Mouse (Mus musculus) midbrain, embryonic 16.5 days (tissue): Measurements from ENCODE around the gene Gm5134. TPM values are rescaled to one million over a fixed set of nuclear protein-coding genes. Genes with fewer than 3 reads are reported as not detected.

ENCODE experiments used
- ATAC-seq: fragments of 200-750 bp; cut with Nextera tagmentation; 2 replicates; pipeline ENCODE4 v1.8.0; 2017; ENCODE audit warnings: moderate TSS enrichment
- H3K27ac ChIP-seq: fragments of 300-500 bp; sonication (generic); 2 replicates; pipeline ENCODE4 v1.5.1; 2014; ENCODE audit warnings: mild to moderate bottlenecking, low read length, mixed read lengths
- H3K27me3 ChIP-seq: fragments of 300-500 bp; sonication (generic); 2 replicates; pipeline ENCODE4 v1.6.1; 2014; ENCODE audit warnings: low read depth, low read length, mixed read lengths; ENCODE audit not compliant: control insufficient read depth, insufficient read depth
- H3K36me3 ChIP-seq: fragments of 300-500 bp; sonication (generic); 2 replicates; pipeline ENCODE4 v1.6.1; 2014; ENCODE audit warnings: mild to moderate bottlenecking, low read length, moderate library complexity, mixed read lengths; ENCODE audit not compliant: control insufficient read depth, insufficient read depth
- H3K4me1 ChIP-seq: fragments of 300-500 bp; sonication (generic); 2 replicates; pipeline ENCODE4 v1.6.1; 2014; ENCODE audit warnings: mild to moderate bottlenecking, low read length, mixed read lengths; ENCODE audit not compliant: control insufficient read depth, insufficient read depth
- H3K4me2 ChIP-seq: fragments of 300-500 bp; sonication (generic); 2 replicates; pipeline ENCODE4 v1.6.1; 2014; ENCODE audit warnings: mild to moderate bottlenecking, low read length, mixed read lengths
- H3K4me3 ChIP-seq: fragments of 300-500 bp; sonication (generic); 2 replicates; pipeline ENCODE4 v1.5.1; 2014; ENCODE audit warnings: low read depth, mild to moderate bottlenecking, low read length, moderate library complexity, mixed read lengths
- H3K9ac ChIP-seq: fragments of 300-500 bp; sonication (generic); 2 replicates; pipeline ENCODE4 v1.6.1; 2014; ENCODE audit warnings: low read depth, low read length, mixed read lengths
- H3K9me3 ChIP-seq: fragments of 300-500 bp; sonication (generic); replicated peaks from 2 replicates; pipeline ENCODE4 v1.6.1; 2014; ENCODE audit warnings: mild to moderate bottlenecking, low read length, mixed read lengths; ENCODE audit not compliant: control insufficient read depth, poor library complexity, severe bottlenecking
- WGBS: fragments of 180-500 bp; shearing (Covaris S2); extraction: QIAGEN DNeasy Blood & Tissue Kit; methylation state at CpG from one replicate; pipeline ENCODE4 v1.1.7; 2014; 5-methylcytosine and 5-hydroxymethylcytosine counted together
- polyA plus RNA-seq: library from polyadenylated mRNA; unstranded; fragments of >200 nt; fragmentation: Nextera tagmentation; extraction: Ambion mirVana; gene quantifications from 2 replicates; pipeline ENCODE4 v1.2.1, GENCODE M21; 2015

Gene Gm5134
- polyA plus RNA-seq, 1 experiment from 2014 or later: not detected

- Histone ChIP-seq H3K27ac (peak overlapping the region; percentile 83), H3K36me3 (peaks cover 7% of the 10 kb centered on the region), H3K4me1 (peaks cover 12% of the 10 kb centered on the region), H3K27me3 (no peaks in the 10 kb centered on the region), H3K9me3 (no peaks in the 10 kb centered on the region), H3K9ac (peak overlapping the region; percentile 95), H3K4me2 (peak overlapping the region; percentile 91), H3K4me3 (peak overlapping the region; percentile 93)
- ATAC-seq: peak; percentile 37; the same call in 1 of the 2 replicates
- 22% methylated on average over 7 of the region's 7 CpGs for WGBS
Measured at GRCm38 (mm10) chr10:76033119-76033455, 78.8 kb downstream of the Gm5134 start.

GRCm38 (mm10) chr10:76034001-76034600, 79.8 kb downstream of the Gm5134 start:
- ATAC-seq: no peak
- 97% methylated on average over 8 of the region's 8 CpGs for WGBS
- H3K36me3 ChIP-seq: peaks cover 17% of the 10 kb centered on the region
- no peak overlapping the region for H3K27ac ChIP-seq
- no peak overlapping the region for H3K4me2 ChIP-seq
- no peaks in the 10 kb centered on the region for H3K9me3 ChIP-seq
- H3K4me1 ChIP-seq: peaks cover 12% of the 10 kb centered on the region
- H3K9ac ChIP-seq: no peak overlapping the region
- H3K27me3 ChIP-seq: no peaks in the 10 kb centered on the region
- no peak overlapping the region for H3K4me3 ChIP-seq

- H3K4me3 ChIP-seq: no peak overlapping the region
- H3K9me3 ChIP-seq: no peaks in the 10 kb centered on the region
- peaks cover 28% of the 10 kb centered on the region for H3K36me3 ChIP-seq
- no peaks in the 10 kb centered on the region for H3K27me3 ChIP-seq
- ATAC-seq: no peak
- H3K27ac ChIP-seq: no peak overlapping the region
- no peak overlapping the region for H3K4me2 ChIP-seq
- H3K4me1 ChIP-seq: peaks cover 12% of the 10 kb centered on the region
- no peak overlapping the region for H3K9ac ChIP-seq
Measured at GRCm38 (mm10) chr10:76035277-76035676, 81.0 kb downstream of the Gm5134 start.

- WGBS: over 99% methylated on average over 5 of the region's 5 CpGs
- Histone ChIP-seq H3K27me3 (no peaks in the 10 kb centered on the region), H3K4me3 (no peak overlapping the region), H3K9me3 (no peaks in the 10 kb centered on the region), H3K9ac (no peak overlapping the region), H3K4me2 (no peak overlapping the region), H3K36me3 (peaks cover 33% of the 10 kb centered on the region), H3K4me1 (peaks cover 9% of the 10 kb centered on the region), H3K27ac (no peak overlapping the region)
- ATAC-seq: no peak
Measured at GRCm38 (mm10) chr10:76036962-76037361, 82.6 kb downstream of the Gm5134 start.

GRCm38 (mm10) chr10:76045343-76045742, 91.0 kb downstream of the Gm5134 start:
- H3K9ac ChIP-seq: no peak overlapping the region
- H3K4me1 ChIP-seq: no peaks in the 10 kb centered on the region
- no peak for ATAC-seq
- 43% methylated on average over 5 of the region's 5 CpGs for WGBS
- H3K27me3 ChIP-seq: no peaks in the 10 kb centered on the region
- H3K27ac ChIP-seq: no peak overlapping the region
- no peak overlapping the region for H3K4me2 ChIP-seq
- H3K36me3 ChIP-seq: peaks cover 4% of the 10 kb centered on the region
- H3K4me3 ChIP-seq: no peak overlapping the region
- H3K9me3 ChIP-seq: no peaks in the 10 kb centered on the region

- ATAC-seq: no peak
- H3K4me1 ChIP-seq: no peaks in the 10 kb centered on the region
- no peak overlapping the region for H3K9ac ChIP-seq
- H3K4me3 ChIP-seq: no peak overlapping the region
- no peaks in the 10 kb centered on the region for H3K9me3 ChIP-seq
- 68% methylated on average over 1 of the region's 1 CpGs for WGBS
- no peak overlapping the region for H3K27ac ChIP-seq
- H3K27me3 ChIP-seq: no peaks in the 10 kb centered on the region
- no peaks in the 10 kb centered on the region for H3K36me3 ChIP-seq
- H3K4me2 ChIP-seq: no peak overlapping the region
Measured at GRCm38 (mm10) chr10:76046754-76047153, 92.4 kb downstream of the Gm5134 start.

GRCm38 (mm10) chr10:76047182-76047869, 93.0 kb downstream of the Gm5134 start:
- no peak overlapping the region for H3K27ac ChIP-seq
- no peak overlapping the region for H3K4me3 ChIP-seq
- H3K36me3 ChIP-seq: no peaks in the 10 kb centered on the region
- ATAC-seq: no peak
- H3K4me2 ChIP-seq: no peak overlapping the region
- 51% methylated on average over 5 of the region's 5 CpGs for WGBS
- no peaks in the 10 kb centered on the region for H3K9me3 ChIP-seq
- H3K4me1 ChIP-seq: no peaks in the 10 kb centered on the region
- no peaks in the 10 kb centered on the region for H3K27me3 ChIP-seq
- H3K9ac ChIP-seq: no peak overlapping the region

- Histone ChIP-seq H3K9me3 (no peaks in the 10 kb centered on the region), H3K9ac (no peak overlapping the region), H3K4me1 (no peaks in the 10 kb centered on the region), H3K27ac (no peak overlapping the region), H3K36me3 (no peaks in the 10 kb centered on the region), H3K4me2 (no peak overlapping the region), H3K4me3 (no peak overlapping the region), H3K27me3 (no peaks in the 10 kb centered on the region)
- no peak for ATAC-seq
- 60% methylated on average over 6 of the region's 6 CpGs for WGBS
Measured at GRCm38 (mm10) chr10:76048967-76049366, 94.7 kb downstream of the Gm5134 start.

- no peaks in the 10 kb centered on the region for H3K9me3 ChIP-seq
- no peak for ATAC-seq
- 87% methylated on average over 11 of the region's 11 CpGs for WGBS
- H3K27me3 ChIP-seq: no peaks in the 10 kb centered on the region
- H3K4me3 ChIP-seq: no peak overlapping the region
- H3K4me2 ChIP-seq: no peak overlapping the region
- no peaks in the 10 kb centered on the region for H3K36me3 ChIP-seq
- H3K4me1 ChIP-seq: no peaks in the 10 kb centered on the region
- H3K9ac ChIP-seq: no peak overlapping the region
- H3K27ac ChIP-seq: no peak overlapping the region
Measured at GRCm38 (mm10) chr10:76051860-76052259, 97.5 kb downstream of the Gm5134 start.
